In genomic region chr8:117562445-117563014, GRCm38 (mm10) we compare ENCODE assay signal across 9 mouse cellular contexts.
DNase-seq lines count a peak whose midpoint lies in the region; ATAC-seq and TF ChIP-seq lines count a peak whose summit lies in the region.
"Had no signal": no experiment of that assay in that cellular context is flagged by ENCODE, and none has a peak within 500 bp of the region (broad histone marks: within the 10 kb centered on the region; RNA-seq: fewer than 3 reads in every experiment).

No protein-coding gene starts in this region.

- no peak overlapping the region for H3K9ac ChIP-seq in forebrain, embryonic 16.5 days (replicated peaks; ENCODE audit: low read depth, low read length)
- H3K9ac ChIP-seq in limb, embryonic 15.5 days = no peak overlapping the region
- no peak overlapping the region for H3K9ac ChIP-seq in stomach, postnatal 0 days (ENCODE audit: low read length)

- H3K9me3 ChIP-seq in forebrain, embryonic 16.5 days (ENCODE audit: control insufficient read depth, low read length) = no peaks in the 10 kb centered on the region
- H3K9me3 ChIP-seq in limb, embryonic 15.5 days = no peaks in the 10 kb centered on the region
- H3K9me3 ChIP-seq in stomach, postnatal 0 days (ENCODE audit: control insufficient read depth, low read length) = no peaks in the 10 kb centered on the region

- peaks cover 3% of the 10 kb centered on the region; the same call in 1 of the 2 replicates for H3K27me3 ChIP-seq in forebrain, embryonic 16.5 days (replicated peaks; ENCODE audit: control insufficient read depth, insufficient read depth, low read length)
- peaks cover 4% of the 10 kb centered on the region; the same call in 1 of the 2 replicates for H3K27me3 ChIP-seq in limb, embryonic 15.5 days
- H3K27me3 ChIP-seq in stomach, postnatal 0 days (ENCODE audit: control insufficient read depth, insufficient read depth, low read length) = no peaks in the 10 kb centered on the region

- no peak for TF ChIP-seq EP300 in stomach, postnatal 0 days (optimal IDR thresholded peaks at IDR 0.05)

- H3K4me1 ChIP-seq in forebrain, embryonic 16.5 days (replicated peaks; ENCODE audit: control insufficient read depth, insufficient read depth, low read length) = no peaks in the 10 kb centered on the region
- peaks cover 16% of the 10 kb centered on the region for H3K4me1 ChIP-seq in limb, embryonic 15.5 days
- H3K4me1 ChIP-seq in stomach, postnatal 0 days (replicated peaks; ENCODE audit: control insufficient read depth, insufficient read depth) = no peaks in the 10 kb centered on the region

- no peak overlapping the region for H3K27ac ChIP-seq in forebrain, embryonic 16.5 days (ENCODE audit: low read length)
- no peak overlapping the region for H3K27ac ChIP-seq in limb, embryonic 15.5 days
- no peak overlapping the region for H3K27ac ChIP-seq in stomach, postnatal 0 days (replicated peaks)
- H3K27ac ChIP-seq: macrophage had no signal

- 34% methylated on average over 16 of the region's 16 CpGs for WGBS in forebrain, embryonic 16.5 days
- WGBS in limb, embryonic 15.5 days = 32% methylated on average over 16 of the region's 16 CpGs
- WGBS in stomach, postnatal 0 days = 30% methylated on average over 16 of the region's 16 CpGs

- peak overlapping the region; percentile 22; the same call in 1 of the 2 replicates for H3K4me2 ChIP-seq in forebrain, embryonic 16.5 days (ENCODE audit: low read length)
- H3K4me2 ChIP-seq in limb, embryonic 15.5 days = peak overlapping the region; percentile 40
- peak overlapping the region; percentile 37 for H3K4me2 ChIP-seq in stomach, postnatal 0 days (replicated peaks; ENCODE audit: low read depth)

- DNase-seq in urinary bladder, postnatal 14 days (ENCODE audit: low spot score) = peak; percentile 20
- no peak for DNase-seq in urinary bladder, adult 2 months (ENCODE audit: low spot score)
- DNase-seq in stomach, postnatal 0 days (ENCODE audit: low spot score) = peak; percentile 49
- DNase-seq in left cerebral cortex, postnatal 14 days (ENCODE audit: low spot score in 2 of 2) = no peak
- no peak for DNase-seq in retina, embryonic 14.5 days (ENCODE audit: low spot score)
- no peak for DNase-seq in gastrocnemius, adult 8-10 months (ENCODE audit: low spot score in 2 of 2)

- no peak for TF ChIP-seq CTCF in stomach, postnatal 0 days (IDR thresholded peaks at IDR 0.05; ENCODE audit: low read depth)

- H3K4me3 ChIP-seq in forebrain, embryonic 16.5 days (replicated peaks; ENCODE audit: low read length) = 0 out of 2 replicates have a peak overlapping the region, but pooled peaks have one; percentile 6
- 0 out of 2 replicates have a peak overlapping the region, but pooled peaks have one; percentile 9 for H3K4me3 ChIP-seq in limb, embryonic 15.5 days
- H3K4me3 ChIP-seq in stomach, postnatal 0 days (ENCODE audit: low read depth, low read length) = no peak overlapping the region

- no peaks in the 10 kb centered on the region for H3K36me3 ChIP-seq in forebrain, embryonic 16.5 days (ENCODE audit: control insufficient read depth, insufficient read depth)
- no peaks in the 10 kb centered on the region for H3K36me3 ChIP-seq in limb, embryonic 15.5 days
- H3K36me3 ChIP-seq in stomach, postnatal 0 days (ENCODE audit: control insufficient read depth, insufficient read depth, low read length) = no peaks in the 10 kb centered on the region

- no peak for ATAC-seq in forebrain, embryonic 16.5 days
- ATAC-seq in limb, embryonic 15.5 days (ENCODE audit: insufficient number of reproducible peaks, low FRiP score, low TSS enrichment, low read depth) = no peak
- peak; percentile 64; the same call in 1 of the 2 replicates for ATAC-seq in stomach, postnatal 0 days (ENCODE audit: low FRiP score, low TSS enrichment)

- intact Hi-C loops in left cerebral cortex, postnatal 14 days (cut with DNase I) = loop anchor here (10.0 kb wide), 1 partner anchor 348 kb away; no protein-coding TSS in a partner anchor

Comparison
In these comparisons a context has a peak if more than half of its experiments do, and no peak if none do; other contexts are left out.
1. DNase-seq: peak in urinary bladder, postnatal 14 days (single experiment) and stomach, postnatal 0 days (single experiment); none in urinary bladder, adult 2 months (single experiment), left cerebral cortex, postnatal 14 days (0 of 2), retina, embryonic 14.5 days (single experiment) and gastrocnemius, adult 8-10 months (0 of 2).
2. Peak in every context shown above with its lines, with median percentiles within 50 percentile points of each other: H3K4me2 ChIP-seq.